Mouse (Mus musculus): ENCODE results near the gene Rufy2.

DNA sequence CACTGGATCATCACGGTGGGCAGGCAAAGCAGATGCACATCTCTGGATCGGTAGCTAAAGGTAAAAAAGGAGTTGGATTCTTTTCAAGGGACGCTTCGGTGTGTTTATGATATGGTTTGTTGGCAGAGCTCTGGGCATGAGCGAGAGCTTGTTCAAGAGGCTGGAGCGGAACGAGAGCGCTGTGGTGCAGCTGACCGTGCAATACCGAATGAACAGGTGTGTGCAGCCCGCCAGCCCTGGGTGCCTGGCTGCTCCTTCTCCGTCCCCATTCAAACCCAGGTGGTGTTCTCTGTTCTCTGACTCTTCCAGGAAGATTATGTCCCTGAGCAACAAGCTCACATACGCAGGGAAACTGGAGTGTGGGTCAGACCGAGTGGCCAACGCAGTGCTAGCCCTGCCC lies 13.7 kb upstream of the Rufy2 start:
- TF ChIP-seq HCFC1 (IDR thresholded peaks at IDR 0.05; ENCODE audit: borderline replicate concordance, insufficient read depth, low read length) (no peak), CHD2 (IDR thresholded peaks at IDR 0.05; ENCODE audit: low read depth, low read length) (no peak), ZC3H11A (IDR thresholded peaks at IDR 0.05; ENCODE audit: borderline replicate concordance, low read depth, low read length) (no peak), ZNF384 (IDR thresholded peaks at IDR 0.05; ENCODE audit: low read depth, low read length) (no peak), MAFK (IDR thresholded peaks at IDR 0.05; ENCODE audit: insufficient read depth, low read depth, low read length) (no peak)

Data from ES-E14 (cell line).